Mouse (Mus musculus) adrenal gland, postnatal 36 days (tissue): Measurements from ENCODE around the gene Gm5565. TPM values are rescaled to one million over a fixed set of nuclear protein-coding genes. Genes with fewer than 3 reads are reported as not detected.
"Not testable (repeated sequence)": the region's sequence is repeated elsewhere in the genome, so short reads cannot be mapped to it uniquely, and the experiment has no call there.

ENCODE experiments used
- DNase-seq, 2 experiments: peaks; one replicate each; pipeline ENCODE4 v3.0.0; 2021; ENCODE audit warnings: mixed read lengths in 1 of 2
- long read RNA-seq, 2 experiments: library from polyadenylated mRNA; stranded (forward); transcript quantifications; one replicate each; pipeline ENCODE4 v2.0.0; 2021; ENCODE audit warnings: borderline sequencing depth in 2 of 2
- total RNA-seq, 2 experiments: library from RNA; stranded (reverse); gene quantifications; 2 replicates each; pipeline ENCODE4 v1.2.3; 2021

Gm5565 gene
- not detected for total RNA-seq
- long read RNA-seq, experiment 1, result 0 reads
- long read RNA-seq, experiment 2, result 0 reads

DNA sequence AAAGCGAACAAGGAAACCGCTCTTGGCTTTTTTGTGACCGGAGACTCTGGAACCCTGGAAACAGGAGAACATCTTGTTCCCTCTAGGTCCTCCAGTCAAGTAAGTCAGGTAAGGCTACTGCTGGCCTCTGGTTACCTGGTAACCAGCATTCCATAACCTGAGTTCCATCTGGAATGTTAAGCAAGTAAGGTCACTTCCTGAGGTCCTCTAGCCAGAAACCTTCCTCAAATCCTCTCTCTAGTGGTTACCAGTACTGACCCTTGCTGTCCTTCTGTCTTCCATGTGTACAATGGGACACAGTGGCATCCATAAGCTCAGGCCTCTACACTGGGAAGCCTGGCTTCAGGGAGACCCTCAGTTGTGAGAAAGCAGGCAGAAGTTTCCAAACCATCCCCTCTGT, at the start of gene Gm5565:
Gene Gm5565, minus strand, starts transcription at position 101 of the 400 bp plus-strand sequence.
- DNase-seq, result not testable (repeated sequence)

DNA sequence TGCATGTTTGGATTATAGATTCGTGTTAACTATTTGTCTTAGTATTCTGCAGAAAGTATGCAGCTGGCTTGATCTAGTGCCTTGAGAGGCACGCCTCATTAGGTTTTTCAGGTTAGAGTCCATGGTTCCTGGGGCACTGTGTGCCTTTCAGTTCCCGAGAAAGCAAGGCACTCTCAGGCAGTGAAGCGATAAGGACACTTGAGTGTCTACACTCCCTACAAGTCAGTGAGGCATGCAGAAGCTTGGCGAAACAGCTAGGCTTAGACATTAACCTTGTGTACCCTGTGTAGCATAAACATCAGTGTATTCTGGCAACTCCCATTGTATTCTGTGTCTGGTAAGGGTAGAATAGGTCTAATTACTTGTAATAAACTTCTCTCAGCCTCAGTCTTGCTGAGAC, 45.2 kb upstream of the Gm5565 start:
- no peak for DNase-seq

DNA sequence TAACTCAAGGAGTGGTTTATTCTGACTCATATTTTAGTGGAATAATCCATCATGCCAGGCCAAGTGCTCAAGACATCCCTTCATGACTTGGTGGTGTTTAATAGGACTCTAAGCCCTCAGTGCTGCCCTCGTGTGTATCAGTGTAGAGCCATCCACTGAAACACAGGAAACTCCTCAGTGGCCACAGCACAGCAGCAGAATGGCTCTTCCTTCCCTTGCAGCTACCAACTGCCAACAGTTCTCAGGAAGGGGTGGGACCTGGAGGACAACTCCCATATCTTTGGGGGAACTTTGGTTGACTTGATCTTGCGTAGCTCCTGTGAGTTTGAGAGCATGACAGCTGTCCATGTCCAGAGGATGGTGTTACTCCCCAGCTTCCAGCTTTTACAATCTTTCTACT, 43.6 kb upstream of the Gm5565 start:
- no peak for DNase-seq

DNA sequence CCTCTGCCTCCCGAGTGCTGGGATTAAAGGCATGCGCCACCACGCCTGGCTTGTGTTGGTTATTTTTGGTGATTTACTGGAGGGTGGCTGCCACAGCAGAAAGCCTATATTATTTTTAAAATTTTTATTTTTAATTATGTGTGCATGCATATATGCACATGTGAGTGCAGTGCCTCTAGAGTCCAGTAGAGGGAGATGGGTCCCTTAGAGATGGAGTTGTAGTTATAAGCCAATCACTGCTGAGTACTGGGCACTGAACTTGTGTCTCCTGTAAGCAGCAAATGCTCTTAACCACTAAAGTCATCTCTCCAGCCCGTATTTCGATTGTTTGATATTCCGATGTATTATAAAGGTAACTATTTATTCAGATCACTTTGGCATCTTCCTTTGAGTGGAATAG, 40.2 kb upstream of the Gm5565 start:
- DNase-seq, result no peak

DNA sequence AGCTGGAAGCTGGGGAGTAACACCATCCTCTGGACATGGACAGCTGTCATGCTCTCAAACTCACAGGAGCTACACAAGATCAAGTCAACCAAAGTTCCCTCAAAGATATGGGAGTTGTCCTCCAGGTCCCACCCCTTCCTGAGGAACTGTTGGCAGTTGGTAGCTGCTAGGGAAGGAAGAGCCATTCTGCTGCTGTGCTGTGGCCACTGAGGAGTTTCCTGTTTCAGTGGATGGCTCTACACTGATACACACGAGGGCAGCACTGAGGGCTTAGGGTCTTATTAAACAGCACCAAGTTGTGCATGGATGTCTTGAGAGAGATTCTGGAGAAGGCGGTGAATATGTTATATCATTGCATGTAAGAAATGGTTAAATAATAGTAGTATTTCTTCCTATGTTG, 39.2 kb upstream of the Gm5565 start:
- no peak for DNase-seq

DNA sequence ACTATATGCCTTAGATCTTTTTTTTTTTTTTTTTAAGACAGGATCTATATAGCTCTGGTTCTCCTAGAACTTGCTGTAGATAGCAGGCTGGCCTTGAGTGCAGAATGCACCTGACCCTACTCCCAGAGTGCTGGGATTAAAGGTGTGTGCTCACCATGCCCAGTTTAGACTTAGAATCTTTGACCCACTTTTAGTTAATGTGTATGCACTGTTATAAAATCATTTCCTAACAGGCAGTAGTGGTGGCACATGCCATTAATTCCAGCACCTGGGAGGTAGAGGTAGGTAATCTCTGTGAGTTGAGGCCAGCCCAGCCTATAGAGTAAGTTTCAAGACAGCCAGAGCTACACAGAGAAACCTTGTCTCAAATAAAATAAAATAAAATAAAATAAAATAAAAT, 38.7 kb upstream of the Gm5565 start:
- no peak for DNase-seq

DNA sequence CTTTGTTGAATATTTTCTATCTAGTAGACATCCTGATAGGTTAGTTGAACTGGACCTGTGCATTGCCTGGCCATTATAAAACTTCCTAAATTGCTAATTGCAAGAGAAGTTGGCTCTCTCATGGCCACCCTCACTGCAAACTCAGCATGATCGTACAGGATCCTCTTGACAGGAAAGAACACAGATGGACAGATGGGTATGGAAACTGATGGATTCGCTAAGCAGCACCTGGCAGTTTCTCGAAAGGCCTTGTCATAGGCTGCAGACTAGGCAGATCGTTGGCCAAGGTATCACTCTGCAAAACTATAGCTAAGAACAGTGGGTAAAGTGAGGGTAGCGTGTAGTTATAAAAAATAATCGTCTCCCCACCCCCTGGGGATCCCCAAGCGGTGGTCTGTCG, 33.0 kb upstream of the Gm5565 start:
- DNase-seq, result no peak

DNA sequence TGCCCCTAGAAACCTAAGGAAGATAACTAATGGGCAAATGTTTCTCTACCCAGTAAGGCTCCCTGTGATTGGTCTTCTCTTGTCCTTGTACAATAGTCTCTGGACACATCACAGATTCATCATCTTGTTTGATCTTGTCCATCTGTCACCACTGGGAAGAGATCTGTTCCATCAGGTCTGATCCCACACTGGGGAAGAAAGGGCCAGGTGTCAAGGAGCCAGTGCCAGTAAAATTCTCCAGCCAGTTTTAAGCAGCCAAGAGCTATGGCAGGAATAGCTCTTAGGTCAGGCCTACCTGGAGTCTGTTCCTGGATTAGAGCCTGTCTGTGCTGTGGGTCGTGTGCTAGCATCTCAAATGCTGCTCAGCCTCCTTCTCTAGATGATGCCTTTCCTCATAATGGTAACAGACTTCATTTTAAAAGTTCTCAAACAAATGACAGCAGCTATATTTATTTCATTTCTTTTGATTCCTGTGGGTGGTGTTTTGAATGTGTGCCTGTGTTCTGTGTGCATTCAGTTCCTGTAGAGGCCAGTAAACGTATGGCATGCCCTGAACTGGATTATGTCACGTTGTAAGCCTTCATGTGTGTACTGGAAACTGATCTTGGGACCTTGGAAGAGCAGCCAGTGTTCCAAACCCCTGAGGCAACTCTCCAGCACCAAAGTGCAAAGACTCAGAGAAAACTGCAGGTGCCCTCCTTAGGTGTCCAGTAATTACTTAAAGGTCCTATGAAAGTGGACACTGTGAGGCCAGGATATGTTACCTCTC, 30.3 kb upstream of the Gm5565 start:
- DNase-seq, result no peak

DNA sequence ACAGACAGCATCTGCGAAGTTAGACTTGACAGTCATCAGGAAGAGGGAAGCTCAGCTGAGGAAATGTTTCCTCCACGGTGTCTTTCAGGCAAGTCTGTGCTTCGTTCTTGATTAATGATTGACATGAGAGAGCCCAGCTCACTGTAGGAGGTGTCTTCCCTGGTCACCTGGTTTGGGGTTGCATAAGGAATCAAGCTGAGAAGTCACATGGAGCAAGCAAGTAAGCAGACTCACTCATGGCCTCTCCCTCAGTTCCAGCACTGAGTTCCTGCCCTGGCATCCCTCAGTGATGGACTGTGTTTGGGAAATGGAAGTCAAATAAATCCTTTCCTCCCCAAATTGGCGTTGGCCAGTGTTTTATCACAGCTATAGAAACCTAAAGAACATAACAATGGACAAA, 29.8 kb upstream of the Gm5565 start:
- DNase-seq, result no peak

DNA sequence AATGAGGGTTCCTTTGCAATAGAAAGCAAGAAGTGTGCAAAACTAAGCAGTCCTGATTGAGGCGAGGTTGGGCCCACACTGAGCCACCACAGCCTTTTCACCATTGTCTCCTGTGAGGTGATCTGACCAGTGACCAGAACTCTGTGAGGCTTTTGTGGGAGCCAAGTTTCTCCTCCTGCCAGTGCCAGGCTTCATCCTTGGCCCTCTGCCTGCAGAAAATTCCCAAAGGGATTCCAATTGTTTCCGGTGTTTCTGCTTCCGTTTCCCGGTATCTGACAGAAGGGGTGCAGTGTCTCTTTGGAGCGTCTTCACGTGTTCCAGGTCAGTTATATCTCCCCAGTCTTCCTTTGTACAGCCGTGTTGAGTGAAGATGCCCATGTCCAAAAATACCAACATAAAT, 28.4 kb upstream of the Gm5565 start:
- DNase-seq, result no peak

DNA sequence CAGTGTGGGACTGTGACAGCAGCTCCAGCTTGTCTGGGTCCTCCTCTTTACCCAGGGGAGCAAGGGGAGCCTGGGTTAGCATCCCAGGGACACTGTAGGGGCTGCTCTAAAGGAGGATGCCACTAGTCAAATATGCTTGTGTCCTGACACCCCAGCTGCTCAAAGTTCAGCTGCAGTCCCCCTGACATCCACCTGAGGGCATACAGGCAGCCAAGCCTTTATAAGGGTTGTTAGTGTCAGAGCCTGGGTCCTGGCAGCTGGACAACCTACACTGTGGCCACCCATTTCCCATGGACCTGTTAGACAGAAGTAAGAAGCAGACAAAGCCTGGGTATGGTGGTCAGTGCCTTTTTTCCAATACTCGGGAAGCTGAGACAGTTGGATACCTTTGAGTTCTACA, 27.8 kb upstream of the Gm5565 start:
- no peak for DNase-seq

DNA sequence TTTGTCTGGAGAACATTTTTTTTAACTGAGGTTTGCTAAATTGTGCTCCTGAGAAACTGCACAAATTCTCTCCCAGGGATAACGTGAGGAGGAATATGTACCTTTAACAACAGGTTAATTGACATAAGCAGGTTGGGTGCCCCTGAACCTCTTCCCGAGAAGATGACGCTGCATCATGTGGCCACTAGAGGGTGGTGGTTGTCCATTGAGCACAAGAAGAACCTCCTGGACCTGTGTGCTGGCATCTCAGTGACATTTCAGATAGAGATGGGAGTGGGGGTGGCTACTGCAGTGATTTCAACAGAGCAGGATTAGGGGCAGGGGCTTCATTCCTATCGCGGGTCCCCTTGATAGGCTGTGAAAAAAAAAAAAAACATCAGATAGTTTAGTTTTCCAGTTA, 27.1 kb upstream of the Gm5565 start:
- DNase-seq, result peak; percentile 65 to 74

DNA sequence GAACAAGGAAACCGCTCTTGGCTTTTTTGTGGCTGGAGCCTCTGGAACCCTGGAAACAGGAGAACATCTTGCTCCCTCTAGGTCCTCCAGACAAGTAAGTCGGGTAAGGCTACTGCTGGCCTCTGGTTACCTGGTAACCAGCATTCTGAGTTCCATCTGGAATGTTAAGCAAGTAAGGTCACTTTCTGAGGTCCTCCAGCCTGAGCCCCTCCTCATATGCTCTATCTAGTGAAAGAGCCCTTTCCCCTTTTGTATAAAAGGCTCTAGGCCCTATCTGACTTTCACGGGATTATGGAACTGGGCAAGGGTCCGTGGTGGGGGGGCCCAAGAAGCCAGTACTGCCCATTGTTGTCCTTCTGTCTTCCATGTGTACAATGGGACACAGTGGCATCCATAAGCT, 24.9 kb upstream of the Gm5565 start, which contains the start of gene 1700001J03Rik:
Gene 1700001J03Rik, minus strand, starts transcription at position 101 of the 400 bp plus-strand sequence.
- DNase-seq, result not testable (repeated sequence)

DNA sequence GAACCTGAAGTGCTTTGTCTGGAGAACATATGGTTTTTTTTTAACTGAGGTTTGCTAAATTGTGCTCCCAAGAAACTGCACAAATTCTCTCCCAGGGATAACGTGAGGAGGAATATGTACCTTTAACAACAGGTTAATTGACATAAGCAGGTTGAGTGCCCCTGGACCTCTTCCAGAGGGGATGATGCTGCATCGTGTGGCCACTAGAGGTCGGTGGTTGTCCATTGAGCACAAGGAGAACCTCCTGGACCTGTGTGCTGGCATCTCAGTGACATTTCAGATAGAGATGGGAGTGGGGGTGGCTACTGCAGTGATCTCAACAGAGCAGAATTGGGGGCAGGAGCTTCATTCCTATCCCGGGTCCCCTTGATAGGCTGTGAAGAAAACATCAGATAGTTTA, 12.4 kb upstream of the Gm5565 start:
- peak; percentile 45 to 48 for DNase-seq

DNA sequence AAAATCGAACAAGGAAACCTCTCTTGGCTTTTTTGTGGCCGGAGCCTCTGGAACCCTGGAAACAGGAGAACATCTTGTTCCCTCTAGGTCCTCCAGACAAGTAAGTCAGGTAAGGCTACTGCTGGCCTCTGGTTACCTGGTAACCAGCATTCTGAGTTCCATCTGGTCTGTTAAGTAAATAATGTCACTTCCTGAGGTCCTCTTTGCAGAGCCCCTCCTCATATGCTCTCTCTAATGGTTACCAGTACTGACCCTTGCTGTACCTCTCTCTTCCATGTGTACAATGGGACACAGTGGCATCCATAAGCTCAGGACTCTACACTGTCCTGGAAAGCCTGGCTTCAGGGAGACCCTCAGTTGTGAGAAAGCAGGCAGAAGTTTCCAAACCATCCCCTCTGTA, 10.3 kb upstream of the Gm5565 start, which contains the start of gene Gm6309:
Gene Gm6309, minus strand, starts transcription at position 101 of the 400 bp plus-strand sequence.
- DNase-seq, result not testable (repeated sequence)

DNA sequence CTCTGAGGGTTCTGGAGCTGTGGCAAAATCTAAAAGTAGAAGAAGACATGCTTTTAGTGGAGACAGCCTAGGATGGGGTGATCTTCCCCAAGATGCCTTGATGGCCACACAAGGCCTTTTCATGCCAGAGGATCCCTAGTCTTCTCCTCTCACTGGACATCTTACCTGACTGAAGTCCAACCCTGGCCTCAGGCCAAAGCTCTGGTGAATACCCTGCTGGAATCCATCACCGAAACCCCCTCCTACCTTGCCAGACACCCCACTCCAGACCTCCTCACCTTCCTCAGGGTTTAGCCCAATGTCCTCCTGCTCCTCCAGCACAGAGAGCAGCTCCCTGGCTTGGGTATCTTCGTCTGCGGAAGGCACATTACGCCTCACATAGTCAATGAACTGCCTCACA, 2.0 kb downstream of the Gm5565 start:
- not testable (repeated sequence) for DNase-seq

DNA sequence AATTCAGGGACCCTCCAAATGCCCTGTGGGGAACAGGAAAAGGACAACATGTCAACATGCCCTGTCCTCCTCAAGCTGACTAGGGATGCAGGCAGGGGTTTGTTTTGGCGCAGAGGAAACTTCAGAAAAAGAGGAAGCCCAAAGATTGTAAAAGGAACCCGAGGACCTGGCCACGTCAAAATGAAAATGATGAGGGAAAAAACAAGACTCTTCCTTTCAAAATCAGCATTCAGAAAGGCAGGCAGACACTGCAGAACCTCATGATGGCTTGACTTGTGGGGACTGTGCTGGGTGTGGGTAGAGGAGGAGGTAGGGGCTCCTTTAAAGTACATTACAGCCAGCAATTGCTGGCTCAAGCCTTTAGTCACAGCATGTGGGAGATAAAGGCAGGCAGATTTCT, 9.9 kb downstream of the Gm5565 start:
- DNase-seq, result no peak

DNA sequence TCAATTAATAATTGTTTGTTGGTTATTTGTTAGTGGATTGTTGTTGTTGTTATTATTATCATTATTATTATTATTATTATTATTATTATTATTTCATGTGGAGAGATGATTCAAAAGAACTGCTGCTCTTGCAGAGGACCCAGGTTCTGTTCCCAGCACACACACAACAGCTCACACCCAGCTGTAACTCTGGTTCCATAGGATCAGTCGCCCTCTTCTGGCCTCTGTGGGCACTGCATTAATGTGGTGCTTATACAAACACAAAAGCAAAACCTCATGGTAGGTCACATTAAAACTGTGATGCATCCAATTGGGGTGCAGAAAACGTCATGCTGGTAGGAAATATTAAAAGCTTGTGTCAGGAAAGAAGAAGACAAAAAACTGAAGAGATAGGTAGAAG, 12.4 kb downstream of the Gm5565 start:
- no peak for DNase-seq

Other genes with a start within 250 kb of the Gm5565 start
- gene Cyp3a25, start 150.9 kb downstream of the Gm5565 start, total RNA-seq, result under 1 TPM in 1 of 2 experiments, not detected in 1; 0.40 TPM
- gene Cyp3a59, start 81.3 kb downstream of the Gm5565 start, total RNA-seq, result not detected
- not detected for gene Gm6309, start 10.2 kb upstream of the Gm5565 start, total RNA-seq
- gene 1700001J03Rik, start 24.8 kb upstream of the Gm5565 start, total RNA-seq, result under 1 TPM; 0.53 to 0.95 TPM
- gene Rnf6, start 61.0 kb upstream of the Gm5565 start, total RNA-seq, result 10 to 100 TPM; 49.3 to 60.3 TPM
- gene Cdk8, start 70.7 kb upstream of the Gm5565 start, total RNA-seq, result 10 to 100 TPM; 43.0 to 78.1 TPM
- gene Wasf3, start 224.4 kb upstream of the Gm5565 start, total RNA-seq, result 10 to 100 TPM; 29.4 to 32.2 TPM